Mouse (Mus musculus) gastrocnemius, postnatal 36 days (tissue): ENCODE results near the gene Cct8. TPM values are rescaled to one million over a fixed set of nuclear protein-coding genes. Genes with fewer than 3 reads are reported as not detected.

ENCODE experiments used
- DNase-seq, 2 experiments: peaks; one replicate each; pipeline ENCODE4 v3.0.0; 2022
- intact Hi-C: fragments of 180-260 bp; cut with DNase I; formaldehyde crosslinking; loops from one replicate; pipeline ENCODE4 v1.15.1; 2025
- total RNA-seq, 2 experiments: library from RNA; stranded (reverse); gene quantifications; 2 replicates each; pipeline ENCODE4 v1.2.3; 2021

Cct8 gene
- total RNA-seq, 2 experiments from 2014 or later: 102 to 106 TPM

GRCm38 (mm10) chr16:87454419-87455179 lies 41.1 kb downstream of the Cct8 start, which contains the start of gene Usp16:
Gene Usp16 (plus strand): TSS chr16:87454703.
- intact Hi-C loops: no loop called here
- peak; percentile 83 to 91 for DNase-seq

GRCm38 (mm10) chr16:87453226-87453625 lies 42.4 kb downstream of the Cct8 start:
- intact Hi-C loops: no loop called here
- DNase-seq: no peak

GRCm38 (mm10) chr16:87445528-87445927 lies 50.1 kb downstream of the Cct8 start:
- intact Hi-C loops: no loop called here
- DNase-seq: no peak

GRCm38 (mm10) chr16:87445110-87445509 lies 50.6 kb downstream of the Cct8 start:
- no peak for DNase-seq
- intact Hi-C loops: no loop called here

GRCm38 (mm10) chr16:87444071-87444470 lies 51.6 kb downstream of the Cct8 start:
- no peak for DNase-seq
- intact Hi-C loops: no loop called here

GRCm38 (mm10) chr16:87443245-87443644 lies 52.4 kb downstream of the Cct8 start:
- intact Hi-C loops: no loop called here
- no peak for DNase-seq

- DNase-seq: no peak
- intact Hi-C loops: no loop called here
Measured at GRCm38 (mm10) chr16:87442291-87442690, 53.4 kb downstream of the Cct8 start.

- intact Hi-C loops: no loop called here
- no peak for DNase-seq
Measured at GRCm38 (mm10) chr16:87441089-87441488, 54.6 kb downstream of the Cct8 start.

- DNase-seq: peak; percentile 92
- intact Hi-C loops: no loop called here
Measured at GRCm38 (mm10) chr16:87440184-87440686, 55.4 kb downstream of the Cct8 start, which contains the start of gene Rwdd2b. Gene Rwdd2b (minus strand): TSS chr16:87440573.

GRCm38 (mm10) chr16:87438697-87439096 lies 57.0 kb downstream of the Cct8 start:
- no peak for DNase-seq
- intact Hi-C loops: no loop called here

- DNase-seq: no peak
- intact Hi-C loops: no loop called here
Measured at GRCm38 (mm10) chr16:87437096-87437495, 58.6 kb downstream of the Cct8 start.

- intact Hi-C loops: no loop called here
- no peak for DNase-seq
Measured at GRCm38 (mm10) chr16:87435411-87436205, 60.1 kb downstream of the Cct8 start.

GRCm38 (mm10) chr16:87434946-87435345 lies 60.7 kb downstream of the Cct8 start:
- intact Hi-C loops: no loop called here
- DNase-seq: no peak

- no peak for DNase-seq
- intact Hi-C loops: no loop called here
Measured at GRCm38 (mm10) chr16:87434266-87434665, 61.4 kb downstream of the Cct8 start.

Other genes starting within 250 kb of the Cct8 start
- gene N6amt1, start 141.7 kb downstream of the Cct8 start, total RNA-seq: 1 to 10 TPM; 6.4 to 9.6 TPM
- gene Ltn1, start 63.3 kb downstream of the Cct8 start, total RNA-seq: 10 to 100 TPM; 22.1 to 24.6 TPM
- gene Rwdd2b, start 55.3 kb downstream of the Cct8 start, total RNA-seq: 1 to 10 TPM; 2.6 to 2.9 TPM
- 10 to 100 TPM; 45.9 to 46.6 TPM for gene Usp16, start 41.2 kb downstream of the Cct8 start, total RNA-seq
- gene Map3k7cl, start 57.5 kb upstream of the Cct8 start, total RNA-seq: 10 to 100 TPM in 1 of 2 experiments, 1 to 10 TPM in 1; 7.7 to 13.4 TPM
- gene Bach1, start 203.1 kb upstream of the Cct8 start, total RNA-seq: 10 to 100 TPM; 19.0 to 22.1 TPM